Mouse (Mus musculus): ENCODE results near the gene Prr13. TPM values are rescaled to one million over a fixed set of nuclear protein-coding genes. Genes with fewer than 3 reads are reported as not detected.
A peak's percentile ranks its signal among the peaks of the same experiment; 100 is the strongest.

The Prr13 gene
- polyA plus RNA-seq, 1 experiment from 2014 or later = 80.9 TPM

DNA sequence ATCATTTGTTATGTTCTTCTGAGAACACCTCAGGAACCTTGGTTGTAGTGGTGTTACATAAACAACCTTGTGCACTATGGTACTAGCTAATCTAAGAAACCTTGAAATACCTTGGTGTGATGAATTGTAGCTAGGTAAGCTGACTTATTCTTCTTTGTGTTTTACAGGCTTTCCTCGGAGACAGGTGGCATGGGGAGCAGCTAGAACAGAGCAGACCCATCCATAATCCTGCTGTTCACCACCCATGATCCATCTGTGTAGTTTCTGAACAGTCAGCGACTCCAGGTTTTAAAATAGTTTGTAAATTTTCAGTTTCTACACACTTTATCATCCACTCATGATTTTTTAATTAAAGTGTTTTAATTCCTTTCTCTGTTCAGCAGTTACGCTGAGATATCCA lies 39.5 kb downstream of the Prr13 start:
- Histone ChIP-seq H3K9ac (replicated peaks) (no peak overlapping the region), H3K4me3 (replicated peaks) (no peak overlapping the region), H3K4me2 (no peak overlapping the region), H3K36me3 (peaks cover 69% of the 10 kb centered on the region), H3K9me3 (replicated peaks) (no peaks in the 10 kb centered on the region), H3K27ac (replicated peaks) (no peak overlapping the region), H3K4me1 (no peaks in the 10 kb centered on the region), H3K27me3 (replicated peaks) (no peaks in the 10 kb centered on the region)
- 85% methylated on average over 3 of the region's 3 CpGs for WGBS
- ATAC-seq (ENCODE audit: low FRiP score) = no peak

DNA sequence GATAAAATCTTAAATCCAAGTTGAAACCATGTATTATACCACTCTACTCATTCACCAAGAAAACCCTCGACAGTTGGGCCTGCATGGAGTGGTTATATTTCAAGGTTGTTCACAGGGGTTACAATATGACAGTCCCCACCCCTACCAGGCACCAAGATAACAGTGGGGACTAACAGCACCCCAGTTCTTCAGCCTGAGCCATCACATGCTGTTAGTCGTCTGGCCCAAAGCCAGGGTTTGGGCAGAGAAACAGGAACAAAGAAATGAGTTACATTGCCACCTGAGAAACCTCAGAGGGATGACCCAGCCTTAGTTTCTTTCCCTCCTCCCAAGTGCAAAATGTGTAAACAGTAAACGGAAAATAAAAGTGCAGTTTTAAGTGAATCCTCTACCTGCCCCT lies 40.5 kb downstream of the Prr13 start:
- Histone ChIP-seq H3K36me3 (peaks cover 71% of the 10 kb centered on the region), H3K9me3 (replicated peaks) (no peaks in the 10 kb centered on the region), H3K4me2 (no peak overlapping the region), H3K9ac (replicated peaks) (no peak overlapping the region), H3K27me3 (replicated peaks) (no peaks in the 10 kb centered on the region), H3K4me1 (no peaks in the 10 kb centered on the region), H3K27ac (replicated peaks) (no peak overlapping the region), H3K4me3 (replicated peaks) (no peak overlapping the region)
- 80% methylated on average over 3 of the region's 3 CpGs for WGBS
- no peak for ATAC-seq (ENCODE audit: low FRiP score)

DNA sequence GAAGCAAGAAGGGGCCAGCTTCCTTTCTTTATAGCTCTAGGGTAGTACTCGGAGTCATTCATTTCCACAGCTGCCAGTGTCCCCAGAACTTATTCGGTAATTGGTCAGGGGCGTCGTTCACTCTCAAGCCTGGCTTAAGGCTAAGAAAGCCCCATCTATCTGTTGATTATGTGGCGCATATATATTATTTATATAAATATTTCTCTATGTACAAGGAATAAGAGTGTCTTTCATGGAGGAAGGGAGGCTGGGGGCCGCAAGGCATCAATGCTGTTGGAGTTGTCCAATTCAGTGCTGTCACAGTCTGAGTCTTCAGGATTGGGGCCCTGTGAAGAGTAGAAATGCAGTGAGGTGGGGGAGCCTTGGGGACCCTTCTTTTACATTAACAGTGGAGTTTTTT lies 41.0 kb downstream of the Prr13 start:
- Histone ChIP-seq H3K4me1 (no peaks in the 10 kb centered on the region), H3K27ac (replicated peaks) (no peak overlapping the region), H3K9ac (replicated peaks) (no peak overlapping the region), H3K9me3 (replicated peaks) (no peaks in the 10 kb centered on the region), H3K36me3 (peaks cover 73% of the 10 kb centered on the region), H3K27me3 (replicated peaks) (no peaks in the 10 kb centered on the region), H3K4me3 (replicated peaks) (no peak overlapping the region), H3K4me2 (no peak overlapping the region)
- WGBS = 88% methylated on average over 6 of the region's 6 CpGs
- ATAC-seq (ENCODE audit: low FRiP score) = no peak

DNA sequence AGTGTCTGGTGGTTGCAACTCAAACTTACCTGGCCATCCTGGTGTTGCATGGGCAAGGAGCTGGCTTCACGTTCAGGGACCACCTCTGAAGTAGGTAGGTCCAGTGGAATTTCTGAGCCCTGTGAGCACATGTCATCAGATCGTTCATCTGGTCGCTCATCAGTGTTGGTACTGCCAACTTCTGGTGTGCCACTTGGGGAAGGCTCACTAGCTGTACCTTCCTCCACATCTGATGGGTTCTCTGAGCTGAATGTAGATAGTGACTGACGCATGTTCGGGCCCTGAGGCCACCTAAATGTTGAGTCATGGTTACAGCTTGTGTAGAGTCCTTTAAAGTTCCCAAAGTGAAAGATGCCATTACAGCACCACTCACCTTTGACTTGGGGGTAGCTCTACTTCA lies 41.7 kb downstream of the Prr13 start:
- H3K9me3 ChIP-seq (replicated peaks) = no peaks in the 10 kb centered on the region
- H3K4me1 ChIP-seq = no peaks in the 10 kb centered on the region
- no peak overlapping the region for H3K4me2 ChIP-seq
- peaks cover 75% of the 10 kb centered on the region for H3K36me3 ChIP-seq
- no peak overlapping the region for H3K27ac ChIP-seq (replicated peaks)
- WGBS = 93% methylated on average over 5 of the region's 5 CpGs
- H3K4me3 ChIP-seq (replicated peaks) = no peak overlapping the region
- H3K27me3 ChIP-seq (replicated peaks) = no peaks in the 10 kb centered on the region
- no peak overlapping the region for H3K9ac ChIP-seq (replicated peaks)
- no peak for ATAC-seq (ENCODE audit: low FRiP score)

DNA sequence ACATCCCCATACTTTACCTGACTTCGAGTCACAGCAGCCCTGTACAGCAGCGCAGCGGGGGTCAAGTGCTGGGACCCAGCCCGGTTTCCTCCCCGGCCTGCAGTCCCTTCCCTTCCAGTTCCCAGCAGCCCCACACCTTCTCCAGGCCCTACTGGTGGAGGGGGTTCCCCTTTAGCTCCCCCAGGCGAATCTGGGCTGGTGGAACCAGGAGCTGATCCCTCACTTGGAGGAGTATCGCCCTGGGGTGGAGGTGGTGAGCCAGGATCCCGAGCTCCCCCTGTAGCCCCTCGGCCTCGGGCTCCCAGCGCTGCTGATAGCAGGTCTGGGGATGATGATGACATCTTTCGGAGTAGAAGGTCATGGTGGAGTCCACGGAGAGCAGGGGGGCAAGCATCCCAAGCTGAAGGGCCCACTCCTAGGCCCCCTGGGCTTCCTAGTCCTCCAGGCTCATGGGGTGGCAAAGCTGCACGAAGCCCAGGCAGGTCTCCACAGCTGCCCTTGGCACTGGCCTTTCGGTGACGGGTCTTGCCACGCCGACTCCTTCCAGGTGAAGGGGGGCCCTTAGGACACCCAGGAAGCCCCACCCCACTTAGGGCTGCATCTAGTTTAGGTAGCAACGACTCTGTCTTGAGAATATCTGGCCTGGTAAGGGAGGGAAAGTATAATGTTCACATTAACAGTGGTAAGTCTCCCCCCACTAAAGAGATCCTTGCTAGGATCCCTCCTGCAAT lies 42.4 kb downstream of the Prr13 start:
- Histone ChIP-seq H3K27ac (replicated peaks) (no peak overlapping the region), H3K36me3 (peaks cover 75% of the 10 kb centered on the region), H3K4me3 (replicated peaks) (no peak overlapping the region), H3K4me1 (no peaks in the 10 kb centered on the region), H3K9ac (replicated peaks) (no peak overlapping the region), H3K4me2 (no peak overlapping the region), H3K9me3 (replicated peaks) (no peaks in the 10 kb centered on the region), H3K27me3 (replicated peaks) (no peaks in the 10 kb centered on the region)
- 89% methylated on average over 19 of the region's 19 CpGs for WGBS
- ATAC-seq (ENCODE audit: low FRiP score) = peak; percentile 30; the same call in 1 of the 2 replicates

DNA sequence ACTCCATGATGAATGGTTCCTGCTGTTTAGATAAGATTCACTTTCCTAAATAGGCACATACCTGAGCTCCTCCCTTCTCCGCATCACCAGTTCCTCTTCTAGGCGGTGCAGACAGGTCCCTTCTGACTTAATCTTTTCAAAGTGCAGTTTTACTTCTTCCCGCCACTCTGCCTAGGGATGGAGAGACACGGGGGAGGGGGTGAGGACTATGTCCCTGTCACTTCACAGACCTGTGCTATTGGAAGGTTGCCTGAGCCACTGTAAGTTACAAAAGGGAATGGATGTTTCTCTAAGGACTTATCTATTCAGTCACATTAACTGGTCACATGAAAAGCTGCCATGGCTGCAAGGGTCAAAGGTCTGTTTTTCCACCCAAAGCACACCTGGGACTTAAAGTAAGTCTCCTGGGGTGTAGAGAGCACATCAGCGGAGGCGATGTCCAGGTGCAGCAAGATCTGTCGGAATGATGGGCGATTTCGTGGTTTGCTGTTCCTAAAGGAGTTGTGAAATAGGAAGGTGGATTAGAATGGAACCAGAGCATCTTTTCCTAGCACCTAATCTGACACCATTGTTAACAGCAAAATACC lies 43.5 kb downstream of the Prr13 start:
- Histone ChIP-seq H3K9me3 (replicated peaks) (no peaks in the 10 kb centered on the region), H3K4me1 (no peaks in the 10 kb centered on the region), H3K4me3 (replicated peaks) (no peak overlapping the region), H3K9ac (replicated peaks) (no peak overlapping the region), H3K4me2 (no peak overlapping the region), H3K27me3 (replicated peaks) (no peaks in the 10 kb centered on the region), H3K36me3 (peaks cover 76% of the 10 kb centered on the region), H3K27ac (replicated peaks) (no peak overlapping the region)
- no peak for ATAC-seq (ENCODE audit: low FRiP score)
- WGBS = 83% methylated on average over 9 of the region's 9 CpGs

DNA sequence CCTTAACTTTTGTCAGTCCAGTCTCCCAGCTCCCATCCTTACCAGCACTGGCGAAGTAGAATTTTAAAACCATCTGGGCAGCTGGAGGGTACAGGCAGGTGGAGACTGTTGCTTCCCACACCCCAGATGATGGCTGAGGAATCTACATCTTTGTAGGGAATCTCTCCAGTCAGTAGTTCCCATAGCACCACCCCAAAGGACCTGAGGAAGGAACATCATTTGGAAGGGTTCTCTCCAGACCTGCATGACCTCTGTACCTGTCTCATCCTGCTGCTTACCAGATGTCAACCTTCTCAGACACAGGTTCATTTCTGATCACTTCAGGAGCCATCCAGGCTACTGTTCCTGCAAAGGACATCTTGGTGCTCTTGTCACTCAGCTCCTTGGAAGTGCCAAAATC lies 44.6 kb downstream of the Prr13 start, which contains the start of gene Gm10337:
TSS of gene Gm10337 (plus strand) at position 276 of the 400 bp plus-strand sequence.
- peaks cover 1% of the 10 kb centered on the region; the same call in 1 of the 2 replicates for H3K4me1 ChIP-seq
- no peak for ATAC-seq (ENCODE audit: low FRiP score)
- no peaks in the 10 kb centered on the region for H3K9me3 ChIP-seq (replicated peaks)
- H3K9ac ChIP-seq (replicated peaks) = no peak within 1 kb of the TSS
- no peak within 1 kb of the TSS for H3K4me3 ChIP-seq (replicated peaks)
- H3K4me2 ChIP-seq = no peak within 1 kb of the TSS
- WGBS = 93% methylated on average over 1 of the region's 1 CpGs
- peaks cover 79% of the 10 kb centered on the region for H3K36me3 ChIP-seq
- H3K27ac ChIP-seq (replicated peaks) = no peak within 1 kb of the TSS
- H3K27me3 ChIP-seq (replicated peaks) = no peaks in the 10 kb centered on the region

DNA sequence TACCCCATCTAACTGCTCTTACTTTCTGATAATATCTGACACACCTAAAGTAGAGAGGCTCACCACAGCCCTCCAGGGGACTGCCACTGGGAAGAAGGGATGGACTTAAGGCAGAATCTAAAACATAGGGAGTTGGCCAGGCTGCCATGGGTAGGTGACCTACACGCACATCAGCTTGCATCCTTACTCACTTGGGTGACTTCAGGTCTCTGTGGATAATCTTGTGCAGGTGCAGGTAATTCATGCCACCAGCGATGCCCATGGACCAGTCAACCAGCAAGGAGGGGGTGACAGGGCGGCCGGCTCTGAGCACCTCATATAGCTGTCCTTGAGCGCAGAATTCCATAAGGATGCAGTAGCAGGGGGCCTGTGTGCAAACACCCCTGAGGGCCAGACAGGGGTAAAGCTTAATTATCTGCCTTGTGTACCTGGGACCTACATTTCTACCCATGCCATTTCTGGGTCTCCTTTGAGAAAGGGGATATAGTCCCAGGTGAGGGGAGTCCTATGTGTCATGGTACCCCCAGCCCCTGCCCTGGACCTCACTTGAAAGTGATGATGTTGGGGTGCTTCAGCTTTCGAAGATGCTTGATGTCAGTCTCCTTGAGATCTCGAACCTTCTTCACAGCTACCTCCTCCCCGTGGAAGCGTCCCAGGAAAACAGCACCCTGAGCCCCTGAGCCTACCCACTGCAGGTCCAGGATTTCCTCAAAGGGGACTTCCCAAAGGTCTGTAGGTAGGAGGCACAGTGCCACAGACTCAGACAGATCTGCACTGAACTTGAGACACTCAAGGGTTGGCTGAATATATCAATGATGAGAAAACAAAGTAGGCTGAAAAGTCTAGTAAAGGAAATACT lies 45.3 kb downstream of the Prr13 start:
- peaks cover 7% of the 10 kb centered on the region for H3K4me1 ChIP-seq
- peaks cover 76% of the 10 kb centered on the region for H3K36me3 ChIP-seq
- H3K4me3 ChIP-seq (replicated peaks) = no peak overlapping the region
- H3K27ac ChIP-seq (replicated peaks) = no peak overlapping the region
- WGBS = 91% methylated on average over 9 of the region's 9 CpGs
- ATAC-seq (ENCODE audit: low FRiP score) = no peak
- no peak overlapping the region for H3K4me2 ChIP-seq
- no peaks in the 10 kb centered on the region for H3K9me3 ChIP-seq (replicated peaks)
- no peaks in the 10 kb centered on the region for H3K27me3 ChIP-seq (replicated peaks)
- H3K9ac ChIP-seq (replicated peaks) = no peak overlapping the region

DNA sequence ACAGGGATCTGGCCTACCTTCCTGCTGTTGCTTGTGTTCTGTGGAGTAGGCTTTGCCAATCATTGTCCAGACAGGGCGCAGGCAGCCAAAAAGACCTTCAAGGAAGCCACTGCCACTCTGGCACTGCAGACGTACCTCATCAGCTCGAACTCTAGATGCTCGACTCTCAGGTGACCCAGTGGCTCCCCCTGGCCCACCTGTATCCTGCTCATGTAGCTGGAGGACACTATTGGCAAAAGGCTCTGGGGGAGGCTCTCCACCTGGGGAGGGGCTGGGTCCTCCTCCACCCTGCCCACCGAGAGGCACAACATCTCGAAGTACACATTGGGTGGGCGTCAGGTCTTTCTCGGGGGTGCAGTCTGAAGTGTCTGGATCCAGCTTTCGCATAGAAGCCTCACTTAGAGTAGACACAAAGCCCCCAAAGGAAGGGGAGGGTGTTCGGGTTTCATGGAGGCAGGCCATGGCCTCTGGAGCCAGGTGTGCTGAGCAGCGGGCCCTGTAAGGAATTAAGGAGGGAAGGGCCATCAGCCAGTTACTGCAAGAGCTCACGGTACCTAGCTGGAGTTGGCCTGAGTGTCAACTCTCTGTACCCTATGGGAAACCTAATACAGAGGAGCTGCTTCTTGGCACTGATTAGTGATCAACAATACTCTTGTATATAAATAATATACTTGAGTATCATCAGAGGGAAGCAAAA lies 46.4 kb downstream of the Prr13 start:
- Histone ChIP-seq H3K4me3 (replicated peaks) (no peak overlapping the region), H3K9ac (replicated peaks) (no peak overlapping the region), H3K4me2 (no peak overlapping the region), H3K27ac (replicated peaks) (no peak overlapping the region), H3K9me3 (replicated peaks) (no peaks in the 10 kb centered on the region), H3K4me1 (peaks cover 18% of the 10 kb centered on the region), H3K36me3 (peaks cover 65% of the 10 kb centered on the region), H3K27me3 (replicated peaks) (no peaks in the 10 kb centered on the region)
- ATAC-seq (ENCODE audit: low FRiP score) = no peak
- WGBS = 77% methylated on average over 12 of the region's 12 CpGs

DNA sequence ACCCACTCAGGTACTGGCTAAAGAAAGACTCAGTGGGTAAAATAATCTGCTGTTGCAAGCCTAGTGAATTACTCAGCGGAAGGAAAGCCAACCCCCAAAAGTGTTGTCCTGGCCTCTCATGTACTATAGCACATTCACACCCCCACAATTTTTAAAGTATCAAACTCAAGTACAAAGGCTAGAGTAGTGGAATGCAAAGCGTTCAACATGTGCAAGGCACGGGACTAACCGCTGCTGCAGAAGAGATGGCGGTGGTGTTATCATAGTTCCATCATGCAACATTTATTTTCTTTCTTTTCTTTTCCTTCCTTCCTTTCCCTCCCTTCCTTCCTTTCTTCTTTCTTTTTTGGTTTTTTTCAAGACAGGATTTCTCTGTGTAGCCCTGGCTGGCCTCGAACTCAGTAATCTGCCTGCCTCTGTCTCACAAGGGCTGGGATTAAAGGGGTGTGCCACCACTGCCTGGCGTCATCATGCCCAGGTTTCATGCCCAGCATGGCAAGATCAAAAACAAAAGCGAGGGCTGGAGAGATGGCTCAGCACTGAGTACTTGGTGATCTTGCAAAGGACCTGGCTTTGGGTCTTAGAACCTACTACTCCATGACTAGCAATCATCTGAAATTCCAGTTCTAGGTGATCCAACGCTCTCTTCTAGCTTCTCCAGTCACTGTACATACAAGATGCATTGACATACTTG lies 47.1 kb downstream of the Prr13 start:
- ATAC-seq (ENCODE audit: low FRiP score) = no peak
- H3K4me2 ChIP-seq = no peak overlapping the region
- H3K27me3 ChIP-seq (replicated peaks) = no peaks in the 10 kb centered on the region
- H3K4me3 ChIP-seq (replicated peaks) = no peak overlapping the region
- no peaks in the 10 kb centered on the region for H3K9me3 ChIP-seq (replicated peaks)
- 89% methylated on average over 9 of the region's 9 CpGs for WGBS
- H3K36me3 ChIP-seq = peaks cover 58% of the 10 kb centered on the region
- no peak overlapping the region for H3K9ac ChIP-seq (replicated peaks)
- H3K4me1 ChIP-seq = peaks cover 22% of the 10 kb centered on the region
- H3K27ac ChIP-seq (replicated peaks) = no peak overlapping the region

DNA sequence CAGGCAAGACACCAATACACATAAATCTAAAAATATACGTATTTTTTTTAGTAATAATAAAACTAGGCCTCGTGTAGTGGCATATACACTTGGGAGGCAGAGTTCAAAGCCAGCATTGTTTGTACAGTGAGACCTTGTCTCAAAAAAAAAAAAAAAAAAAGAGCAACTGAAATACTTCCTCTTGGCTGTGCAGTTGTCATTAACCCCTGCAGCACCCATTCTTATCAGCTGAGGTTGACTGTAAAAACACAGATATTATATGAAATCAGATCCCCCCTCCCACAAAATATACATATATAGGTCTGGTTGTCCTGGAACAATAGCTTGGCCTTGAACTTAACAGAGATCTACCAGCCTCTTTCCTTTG lies 47.6 kb downstream of the Prr13 start:
- 61% methylated on average over 2 of the region's 2 CpGs for WGBS
- H3K4me2 ChIP-seq = no peak overlapping the region
- no peaks in the 10 kb centered on the region for H3K27me3 ChIP-seq (replicated peaks)
- H3K27ac ChIP-seq (replicated peaks) = no peak overlapping the region
- peaks cover 53% of the 10 kb centered on the region for H3K36me3 ChIP-seq
- H3K4me3 ChIP-seq (replicated peaks) = no peak overlapping the region
- peaks cover 27% of the 10 kb centered on the region for H3K4me1 ChIP-seq
- no peak overlapping the region for H3K9ac ChIP-seq (replicated peaks)
- H3K9me3 ChIP-seq (replicated peaks) = no peaks in the 10 kb centered on the region
- no peak for ATAC-seq (ENCODE audit: low FRiP score)
